Mouse (Mus musculus) c-Kit-positive CD71-positive TER-119-negative erythroid progenitor cells, embryonic 14.5 days (primary cell): ENCODE measurements around the gene Kcnrg.

Source experiments
- DNase-seq: peaks from one replicate; pipeline ENCODE4 v3.0.0-alpha.2; 2013; ENCODE audit warnings: low read depth

Kcnrg gene

DNA sequence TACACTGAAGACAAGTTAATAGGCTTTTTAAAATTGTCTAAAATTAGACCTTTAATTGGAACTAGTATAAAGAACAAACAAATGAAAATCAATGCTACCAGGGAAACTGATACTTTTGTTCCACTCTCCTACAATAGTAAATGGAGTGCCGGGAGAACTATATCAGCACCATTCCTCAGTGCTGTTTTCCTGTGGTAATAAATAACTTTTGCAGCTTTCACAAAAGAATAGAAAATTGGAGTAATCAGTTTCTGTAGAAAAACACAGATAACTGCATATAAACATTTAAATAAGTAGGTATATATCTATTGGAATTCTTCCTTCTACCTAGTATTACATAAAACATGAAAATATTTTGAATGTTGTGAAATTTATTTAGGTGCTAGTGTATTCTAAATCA, 38.3 kb downstream of the Kcnrg start:
- DNase-seq, result no peak

DNA sequence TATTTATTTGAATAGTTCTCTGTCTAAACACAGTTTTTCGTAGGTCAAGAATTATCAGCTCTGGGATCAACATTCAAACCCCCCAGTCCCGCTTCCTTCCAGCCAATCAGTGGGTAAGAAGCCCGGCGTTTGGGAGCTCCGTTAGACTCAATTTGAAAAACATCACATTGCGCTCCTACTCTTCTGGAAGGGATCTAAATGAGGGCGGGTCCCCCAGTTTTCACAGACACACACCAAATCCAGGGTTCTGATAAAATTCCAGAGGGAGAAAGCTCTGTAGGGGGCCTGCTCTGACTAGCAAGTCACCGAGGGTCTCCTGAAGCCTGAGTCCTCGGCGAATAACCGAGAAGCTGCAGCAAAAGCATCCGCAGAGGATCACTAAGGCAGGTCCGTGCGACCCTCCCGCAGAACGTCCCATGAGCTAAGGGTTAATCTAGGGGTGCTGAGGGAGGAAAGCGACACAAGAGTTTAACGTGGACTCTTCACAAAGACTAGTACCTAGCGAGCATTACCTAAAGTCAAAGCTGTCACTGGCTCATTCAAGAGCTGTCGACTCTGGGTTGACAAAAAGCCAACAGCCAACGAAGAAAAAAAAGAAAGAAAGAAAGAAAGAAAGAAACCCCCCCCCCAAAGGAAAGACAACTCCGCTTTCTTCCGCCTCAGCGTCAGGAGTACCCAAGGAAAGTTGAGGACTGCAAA, 40.1 kb downstream of the Kcnrg start:
- DNase-seq, result peak; percentile 62

DNA sequence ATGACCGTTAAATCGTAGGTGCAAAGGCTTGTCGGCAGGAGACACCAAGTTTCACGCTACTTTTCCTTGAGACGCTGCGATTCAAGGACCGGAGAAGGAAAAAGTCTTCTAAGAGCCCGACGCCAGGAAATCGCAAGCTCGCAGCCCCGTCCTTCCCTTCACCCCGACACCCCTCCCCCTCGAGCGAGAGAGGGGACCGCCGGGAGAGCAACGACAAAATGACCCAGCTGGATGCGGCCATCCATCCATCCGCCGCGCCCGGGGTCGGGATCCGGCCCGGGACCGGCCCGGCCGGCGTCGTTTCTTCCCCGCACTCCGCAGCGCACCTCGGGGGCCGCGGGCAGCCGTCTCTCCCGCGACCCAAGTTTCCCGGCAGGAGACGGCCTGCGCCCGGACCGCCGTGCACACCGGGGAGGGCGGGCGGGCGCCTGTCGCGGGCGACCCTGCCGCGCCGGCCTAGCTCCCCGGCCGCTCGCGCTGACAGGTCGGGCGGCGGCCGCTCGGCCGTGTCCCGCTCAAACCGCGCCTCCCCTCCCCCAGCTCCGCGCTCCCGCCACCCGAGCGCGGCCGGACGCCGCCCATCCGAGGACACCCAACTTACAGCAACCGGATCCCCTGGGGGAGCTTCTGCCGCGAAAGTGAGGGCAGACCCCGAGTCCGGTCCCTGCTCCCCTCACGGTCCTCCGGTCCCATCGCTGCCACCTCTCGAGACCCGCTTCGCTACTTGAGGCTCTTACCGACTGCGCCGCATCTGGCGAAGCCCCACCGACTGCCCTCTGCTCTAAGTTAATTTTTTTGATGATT, 40.8 kb downstream of the Kcnrg start:
- DNase-seq, result no peak

GRCm38 (mm10) chr14:61648685-61649504, 41.6 kb downstream of the Kcnrg start:
- peak; percentile 95 for DNase-seq

DNA sequence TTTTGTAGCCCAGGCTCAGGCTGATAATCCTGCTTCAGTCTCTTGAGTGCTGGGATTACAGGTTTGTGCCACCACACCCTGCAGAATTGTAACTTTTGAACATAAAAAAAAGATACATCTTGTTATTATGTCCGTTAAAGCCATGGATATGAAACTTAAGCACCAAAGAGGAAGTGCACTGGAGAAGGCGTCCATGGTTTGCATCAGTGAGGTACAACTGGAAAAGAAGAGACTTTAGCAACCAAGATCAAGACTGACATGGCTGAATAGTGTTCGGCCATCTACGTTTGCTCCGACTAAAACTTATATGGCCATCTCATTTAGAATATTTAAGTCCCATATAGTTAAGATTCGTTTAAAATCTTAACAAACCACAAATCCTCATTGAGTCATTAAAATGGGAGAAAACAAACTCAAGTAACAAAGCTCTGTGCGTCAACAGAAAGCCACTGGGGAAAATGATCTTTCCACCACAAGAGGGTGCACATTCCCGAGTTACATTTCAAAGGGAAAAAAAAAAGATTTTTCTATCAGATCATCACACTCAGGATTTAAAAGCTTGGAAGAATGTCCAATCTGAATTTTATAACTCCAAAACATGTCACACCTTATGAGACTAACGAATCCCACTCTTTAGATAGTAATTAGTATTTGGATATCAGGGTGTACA, 43.2 kb downstream of the Kcnrg start:
- DNase-seq, result peak; percentile 43

DNA sequence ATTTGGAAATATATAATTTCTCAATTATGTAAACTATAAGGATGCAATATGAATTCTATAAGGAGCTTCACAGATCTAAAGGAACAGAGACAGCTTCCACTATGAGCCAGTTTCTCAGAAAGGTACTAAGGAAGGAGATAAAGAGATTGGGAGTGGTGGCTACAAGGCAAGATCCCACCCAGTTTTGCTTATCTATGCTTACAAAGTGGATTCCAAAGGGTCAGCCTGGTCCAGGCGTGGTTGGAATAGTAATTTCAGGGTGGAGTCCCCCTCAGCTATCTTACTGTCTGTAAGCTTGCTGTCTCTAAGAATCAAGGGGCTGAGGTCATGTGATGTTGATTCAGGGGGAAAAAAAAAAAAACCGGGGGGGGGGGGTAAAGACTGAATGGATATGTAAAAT, 49.2 kb downstream of the Kcnrg start:
- DNase-seq, result peak; percentile 71

- DNase-seq, result no peak
Measured at GRCm38 (mm10) chr14:61661496-61661895, 54.2 kb downstream of the Kcnrg start.

DNA sequence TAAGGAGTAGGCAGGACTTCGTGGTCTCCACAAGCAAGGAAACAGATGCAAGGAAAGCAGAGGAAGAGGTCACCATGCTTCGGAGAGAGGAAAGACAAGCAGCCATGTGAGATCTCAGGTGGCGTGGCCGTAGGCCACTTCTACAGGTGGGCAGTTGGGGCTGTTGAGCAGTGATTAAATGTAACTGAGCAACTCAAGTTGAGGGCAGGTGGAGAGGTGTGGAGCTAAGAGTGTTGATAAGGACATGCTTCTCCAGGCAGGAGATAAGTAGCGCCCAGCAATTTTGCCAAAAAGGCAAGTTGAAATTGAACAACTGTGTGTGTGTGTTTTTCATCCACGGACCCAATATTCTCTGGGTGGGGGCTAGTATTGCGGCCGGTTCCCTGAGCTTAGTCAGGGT, 55.0 kb downstream of the Kcnrg start:
- no peak for DNase-seq
